Mouse (Mus musculus): ENCODE measurements around the gene Mucl1.
"Not testable (repeated sequence)": the region's sequence is repeated elsewhere in the genome, so short reads cannot be mapped to it uniquely, and the experiment has no call there.

The Mucl1 gene

GRCm38 (mm10) chr15:103755369-103755768, at the start of gene Mucl1:
Gene Mucl1 (minus strand): TSS chr15:103755469.
- no peak for DNase-seq (ENCODE audit: low read depth)

DNA sequence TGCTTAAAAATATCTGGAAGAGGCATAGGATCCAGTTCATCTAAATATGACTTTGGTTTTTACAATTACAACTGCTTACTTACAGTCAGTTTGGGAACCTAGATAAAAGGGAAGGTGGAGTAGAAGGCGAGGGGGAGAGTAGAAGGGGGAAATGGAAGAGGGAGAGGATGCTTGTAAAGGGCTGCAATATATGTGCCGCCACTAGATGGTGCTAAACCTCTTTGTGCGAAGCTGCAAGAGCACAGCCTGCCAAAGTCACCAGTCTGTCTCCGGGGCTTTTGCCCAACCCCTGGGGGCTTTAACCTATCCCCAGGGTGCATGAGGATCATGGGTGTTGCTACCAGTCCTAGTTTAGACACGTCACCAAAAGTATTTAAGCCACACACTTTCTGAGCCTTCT, 11.6 kb upstream of the Mucl1 start:
- peak; percentile 13 for DNase-seq (ENCODE audit: low read depth)

GRCm38 (mm10) chr15:103716861-103717260, 38.4 kb downstream of the Mucl1 start:
- not testable (repeated sequence) for DNase-seq (ENCODE audit: low read depth)
